Mouse (Mus musculus) E14TG2a.4 (cell line): ENCODE data around the gene Flywch1.

Source experiments
- H3K27me3 ChIP-seq: 2 replicates; pipeline ENCODE4 v1.6.1; 2014; ENCODE audit warnings: low read length, control low read depth; ENCODE audit not compliant: insufficient read depth
- H3K36me3 ChIP-seq: 2 replicates; pipeline ENCODE4 v1.6.1; 2014; ENCODE audit warnings: low read length, control low read depth; ENCODE audit not compliant: insufficient read depth
- H3K4me1 ChIP-seq: replicated peaks from 2 replicates; pipeline ENCODE4 v1.6.1; 2014; ENCODE audit warnings: low read depth, low read length, control low read depth
- H3K4me3 ChIP-seq: replicated peaks from 2 replicates; pipeline ENCODE4 v1.5.1; 2014; ENCODE audit warnings: mild to moderate bottlenecking, low read length
- H3K9me3 ChIP-seq: 2 replicates; pipeline ENCODE4 v1.6.1; 2014; ENCODE audit warnings: low read length, control low read depth
- CTCF ChIP-seq: conservative IDR thresholded peaks from 2 replicates; pipeline ENCODE4 v1.5.1; 2014; ENCODE audit warnings: low read length
- NANOG ChIP-seq: IDR thresholded peaks from 2 replicates; pipeline ENCODE4 v1.6.1; 2014; ENCODE audit warnings: borderline replicate concordance, low read length, mixed read lengths
- POU5F1 ChIP-seq: IDR thresholded peaks from 2 replicates; pipeline ENCODE4 v1.6.1; 2014; ENCODE audit warnings: low read length, borderline replicate concordance

The Flywch1 gene

DNA sequence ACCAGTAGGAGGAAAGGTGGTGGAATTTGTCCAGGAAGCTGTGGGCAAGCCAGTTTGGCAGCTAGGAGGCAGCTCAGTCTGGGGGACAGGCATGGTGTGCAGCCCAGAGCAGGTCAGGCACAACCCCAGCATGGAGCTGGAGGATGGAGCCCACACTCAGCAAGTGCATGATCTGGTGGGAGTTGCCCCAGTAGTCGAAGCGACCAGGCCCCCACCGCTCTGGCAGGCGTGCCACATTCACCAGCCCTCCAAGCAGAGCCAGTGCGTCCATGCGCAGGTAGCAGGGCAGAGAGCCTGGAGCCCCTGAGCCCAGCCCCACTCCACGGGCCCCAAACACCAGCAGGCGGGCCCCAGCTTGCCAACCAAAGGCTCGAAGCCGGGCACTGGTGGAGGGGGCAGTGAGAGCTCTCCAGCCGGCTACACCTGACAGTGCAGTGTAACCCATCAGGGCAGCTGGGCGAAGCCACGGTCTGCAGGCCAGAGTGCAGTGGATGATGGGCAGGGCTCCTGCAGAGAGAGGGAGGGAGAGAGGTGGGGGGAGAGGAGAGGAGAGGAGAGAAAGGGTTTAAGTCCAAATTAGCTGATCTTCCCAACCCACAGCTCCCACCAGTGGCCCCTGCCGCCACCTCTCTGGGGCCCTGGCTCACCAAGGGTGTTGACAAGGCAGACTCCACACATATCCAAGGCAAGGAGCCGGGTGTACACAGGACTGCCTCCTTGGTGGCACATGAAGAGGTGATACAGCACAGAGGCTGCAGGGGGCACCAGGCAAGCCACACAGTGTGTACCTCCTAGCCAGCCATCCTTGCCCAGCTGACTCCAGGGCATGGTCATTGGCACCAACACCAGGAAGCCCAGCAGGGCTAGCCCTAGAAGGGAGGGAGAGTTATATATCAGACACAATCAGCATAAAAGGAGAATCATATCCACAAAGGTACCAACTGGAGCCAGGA, 33.6 kb downstream of the Flywch1 start:
- H3K9me3 ChIP-seq: no peaks in the 10 kb centered on the region
- H3K4me3 ChIP-seq: no peak overlapping the region
- no peak for TF ChIP-seq POU5F1
- TF ChIP-seq NANOG: no peak
- TF ChIP-seq CTCF: no peak
- H3K36me3 ChIP-seq: peaks cover 42% of the 10 kb centered on the region
- peaks cover 55% of the 10 kb centered on the region for H3K4me1 ChIP-seq
- H3K27me3 ChIP-seq: peaks cover 62% of the 10 kb centered on the region

DNA sequence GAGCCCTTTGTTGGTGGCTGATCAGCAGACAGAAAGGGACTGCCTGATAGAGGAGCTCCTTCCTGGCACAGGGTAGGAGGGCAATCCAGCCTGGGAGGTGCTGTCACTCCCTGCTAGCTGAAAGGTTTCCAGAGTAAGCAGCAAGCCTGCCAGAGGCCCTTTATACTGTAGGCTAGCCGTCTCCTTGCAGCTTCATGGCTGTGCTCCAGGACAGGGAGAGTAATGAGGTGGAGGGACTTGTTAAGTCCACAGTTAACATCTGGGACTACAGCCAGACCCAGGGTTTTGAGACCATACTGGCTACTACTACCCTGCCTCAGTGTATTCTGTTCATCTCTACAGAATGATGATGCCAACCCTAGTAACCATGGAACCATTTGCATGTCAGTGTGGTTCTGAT, 37.1 kb downstream of the Flywch1 start:
- Histone ChIP-seq H3K27me3 (peaks cover 29% of the 10 kb centered on the region), H3K4me3 (no peak overlapping the region), H3K4me1 (peaks cover 28% of the 10 kb centered on the region), H3K9me3 (no peaks in the 10 kb centered on the region), H3K36me3 (peaks cover 53% of the 10 kb centered on the region)
- no peak for TF ChIP-seq POU5F1
- no peak for TF ChIP-seq CTCF
- no peak for TF ChIP-seq NANOG

DNA sequence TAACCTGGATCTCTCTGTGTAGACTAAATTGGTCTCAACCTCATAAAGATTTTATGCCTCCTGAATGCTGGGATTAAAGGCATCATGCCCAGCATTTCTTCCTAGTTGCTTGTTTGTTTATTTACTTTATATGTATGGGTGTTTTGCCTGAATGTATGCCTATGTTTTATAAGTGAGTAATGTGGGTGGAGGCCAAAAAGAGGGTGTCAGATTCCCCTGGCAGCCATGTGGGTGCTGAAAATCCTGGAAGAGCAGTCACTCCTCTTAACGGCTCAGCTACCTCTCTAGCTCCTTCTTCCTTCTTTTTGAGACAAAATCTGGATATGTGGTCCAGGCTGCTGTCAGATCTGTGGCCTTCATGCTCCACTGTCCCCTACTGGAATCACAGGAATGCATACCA, 41.0 kb downstream of the Flywch1 start:
- Histone ChIP-seq H3K9me3 (no peaks in the 10 kb centered on the region), H3K27me3 (peaks cover 3% of the 10 kb centered on the region; the same call in 1 of the 2 replicates), H3K4me3 (no peak overlapping the region), H3K36me3 (peaks cover 37% of the 10 kb centered on the region), H3K4me1 (peaks cover 33% of the 10 kb centered on the region)
- TF ChIP-seq POU5F1: no peak
- no peak for TF ChIP-seq CTCF
- no peak for TF ChIP-seq NANOG

DNA sequence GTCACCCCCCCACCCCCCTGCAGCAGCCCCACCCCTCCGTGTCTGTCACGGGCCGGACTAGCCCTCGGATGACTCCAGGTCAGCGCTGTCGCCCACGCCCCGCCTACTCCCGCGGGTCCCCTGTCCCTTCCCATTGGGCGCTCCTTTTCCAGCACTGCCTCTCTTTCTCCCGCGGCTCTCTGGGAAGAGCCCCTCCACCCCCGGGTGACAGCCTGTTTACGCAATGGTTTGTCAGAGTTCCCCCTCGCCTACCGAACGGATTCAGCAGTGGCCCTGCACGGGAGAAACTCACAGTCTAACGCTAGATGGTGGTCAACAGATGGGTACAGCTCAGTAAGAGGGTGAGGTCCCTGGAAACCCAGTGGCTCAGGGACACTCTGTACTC, 44.7 kb downstream of the Flywch1 start:
- TF ChIP-seq POU5F1 (no peak), NANOG (no peak), CTCF (no peak)
- H3K4me1 ChIP-seq: peaks cover 33% of the 10 kb centered on the region
- 0 out of 2 replicates have a peak, but pooled peaks cover 2% of the 10 kb centered on the region for H3K36me3 ChIP-seq
- H3K9me3 ChIP-seq: no peaks in the 10 kb centered on the region
- peak overlapping the region; percentile 94 for H3K4me3 ChIP-seq
- H3K27me3 ChIP-seq: peaks cover 20% of the 10 kb centered on the region

DNA sequence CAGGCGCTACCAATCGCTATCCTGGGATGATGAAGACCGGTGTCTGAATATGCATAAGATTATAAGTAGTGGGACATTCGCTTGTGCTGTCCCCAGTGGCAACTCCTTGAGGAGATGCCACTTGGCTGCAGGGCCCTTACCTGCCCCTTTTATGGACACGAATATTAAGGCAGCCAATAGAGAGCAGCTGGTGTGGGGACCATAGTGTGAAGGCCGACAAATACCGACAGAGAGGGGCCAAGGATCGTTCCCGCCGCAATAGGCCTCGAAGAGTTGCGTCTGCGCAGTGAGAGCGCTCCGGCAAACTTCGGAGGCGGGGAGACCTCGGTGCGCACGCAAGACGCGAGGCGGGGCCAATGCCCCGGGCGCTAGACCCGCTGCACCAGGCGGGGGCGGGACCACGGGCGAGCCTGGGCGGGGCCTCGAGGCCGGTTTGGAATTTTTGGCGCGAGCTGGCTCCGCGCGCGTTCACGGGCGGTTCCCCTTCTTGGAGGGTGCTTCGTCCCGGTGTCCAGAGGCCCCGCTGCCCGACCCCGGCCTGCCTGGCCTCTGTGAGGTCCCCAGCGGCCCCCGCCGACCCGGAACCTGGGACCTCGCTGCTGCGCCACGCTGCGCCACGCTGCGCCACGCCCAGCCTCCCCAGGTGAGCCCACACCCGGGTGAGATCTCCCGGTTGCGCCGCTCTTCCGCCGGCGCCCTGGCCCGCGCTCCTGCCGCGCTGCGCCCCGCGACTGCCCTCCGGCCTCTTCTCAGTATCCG, 45.2 kb downstream of the Flywch1 start, which contains the start of gene Pkmyt1:
Gene Pkmyt1, plus strand, starts transcription at position 338 of the 759 bp plus-strand sequence.
- Histone ChIP-seq H3K27me3 (peaks cover 24% of the 10 kb centered on the region), H3K9me3 (no peaks in the 10 kb centered on the region), H3K4me1 (peaks cover 33% of the 10 kb centered on the region), H3K4me3 (peak within 1 kb of the TSS; percentile 94), H3K36me3 (0 out of 2 replicates have a peak, but pooled peaks cover 2% of the 10 kb centered on the region)
- TF ChIP-seq NANOG (no peak), CTCF (no peak), POU5F1 (no peak)

DNA sequence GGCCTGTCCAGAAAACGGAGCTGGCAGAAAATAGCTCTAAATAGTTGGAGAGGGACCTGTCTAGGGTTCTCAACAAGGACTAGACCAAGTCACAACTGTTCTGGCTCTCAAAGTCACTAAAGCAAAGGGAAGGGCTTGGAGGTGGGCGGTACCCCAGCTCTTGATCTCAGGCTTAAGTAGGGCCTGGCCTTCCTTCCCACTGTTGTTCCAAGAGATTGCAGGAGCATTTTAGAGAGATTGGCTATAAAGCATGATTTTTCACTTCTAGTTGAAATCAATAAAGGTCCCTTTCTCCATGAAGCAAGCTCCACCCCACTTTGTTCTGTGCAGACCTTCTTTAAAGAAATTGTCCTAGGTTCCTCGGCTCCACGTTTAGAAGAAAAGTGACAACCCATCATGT, 45.9 kb downstream of the Flywch1 start:
- TF ChIP-seq NANOG: no peak
- TF ChIP-seq POU5F1: no peak
- H3K36me3 ChIP-seq: 0 out of 2 replicates have a peak, but pooled peaks cover 2% of the 10 kb centered on the region
- H3K4me3 ChIP-seq: peak overlapping the region; percentile 94
- peaks cover 30% of the 10 kb centered on the region for H3K27me3 ChIP-seq
- no peaks in the 10 kb centered on the region for H3K9me3 ChIP-seq
- H3K4me1 ChIP-seq: peaks cover 34% of the 10 kb centered on the region

DNA sequence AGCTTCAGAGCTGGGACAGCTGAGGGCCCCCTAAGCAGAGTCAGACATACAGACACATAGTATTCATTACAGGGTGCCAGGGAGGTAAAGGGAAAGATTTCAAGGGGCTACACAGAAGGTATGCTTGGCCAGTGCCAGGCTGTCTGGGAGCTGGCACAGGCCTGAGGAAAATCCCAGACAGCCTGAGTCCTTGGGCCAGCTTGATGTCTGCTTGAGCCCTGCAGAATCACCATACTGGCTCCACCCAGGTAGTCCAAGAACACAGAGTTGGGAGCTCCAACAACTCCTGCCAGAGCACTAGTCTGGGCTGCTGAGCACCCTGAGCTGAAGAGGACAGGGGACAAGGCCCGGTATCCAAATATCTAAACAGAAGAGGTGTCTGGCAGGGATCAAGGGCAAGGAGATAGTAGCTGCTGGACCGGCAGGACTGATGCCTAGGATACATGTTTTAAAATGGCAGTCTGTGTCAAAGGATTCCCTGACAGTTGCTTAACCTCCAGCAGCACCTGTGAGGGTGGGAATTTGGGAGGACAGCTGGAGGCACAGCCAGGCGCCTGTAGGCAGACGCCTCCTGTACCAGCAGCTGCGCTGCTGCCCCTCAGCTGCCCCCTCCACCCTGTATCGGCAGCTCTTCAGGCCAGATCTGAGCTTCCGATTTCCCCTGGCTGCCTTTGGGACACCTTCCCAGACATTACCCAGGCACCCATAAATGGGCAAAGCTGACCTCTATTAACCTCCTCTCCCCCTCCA, 48.9 kb downstream of the Flywch1 start, which contains the start of gene 1520401A03Rik:
Gene 1520401A03Rik, minus strand, starts transcription at position 408 of the 750 bp plus-strand sequence.
- Histone ChIP-seq H3K4me1 (peaks cover 25% of the 10 kb centered on the region), H3K9me3 (no peaks in the 10 kb centered on the region), H3K4me3 (no peak within 1 kb of the TSS), H3K36me3 (no peaks in the 10 kb centered on the region), H3K27me3 (peaks cover 56% of the 10 kb centered on the region)
- TF ChIP-seq POU5F1 (no peak), NANOG (no peak), CTCF (no peak)

DNA sequence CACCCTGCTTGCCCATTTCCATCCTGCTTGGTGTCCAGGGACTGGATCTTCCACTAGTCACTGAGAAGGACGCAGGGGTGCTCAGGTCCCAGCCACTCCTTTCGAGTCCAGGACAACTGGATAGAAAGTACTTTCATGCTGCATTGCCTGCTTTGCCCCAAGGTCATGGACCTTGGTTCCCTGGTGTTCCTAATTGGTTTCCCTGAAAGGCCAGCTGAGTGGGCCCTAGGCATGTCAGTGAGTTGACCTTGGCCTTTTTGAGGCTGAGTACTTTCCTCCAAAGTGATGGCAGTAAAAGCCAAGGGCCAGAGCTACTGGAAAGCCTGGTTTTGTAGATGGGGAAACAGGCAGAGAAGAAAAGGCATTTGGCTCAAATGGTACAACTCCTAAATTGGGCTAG, 49.5 kb downstream of the Flywch1 start:
- peaks cover 56% of the 10 kb centered on the region for H3K27me3 ChIP-seq
- H3K4me3 ChIP-seq: no peak overlapping the region
- H3K4me1 ChIP-seq: peaks cover 22% of the 10 kb centered on the region
- no peaks in the 10 kb centered on the region for H3K9me3 ChIP-seq
- no peaks in the 10 kb centered on the region for H3K36me3 ChIP-seq
- TF ChIP-seq POU5F1: no peak
- TF ChIP-seq CTCF: no peak
- TF ChIP-seq NANOG: no peak
